Mouse (Mus musculus): ENCODE data around the gene Fam53a. TPM values are rescaled to one million over a fixed set of nuclear protein-coding genes. Genes with fewer than 3 reads are reported as not detected.

The Fam53a gene
- 10 to 100 TPM; 19.9 to 23.5 TPM for polyA plus RNA-seq (2017; shearing (Covaris generic))

DNA sequence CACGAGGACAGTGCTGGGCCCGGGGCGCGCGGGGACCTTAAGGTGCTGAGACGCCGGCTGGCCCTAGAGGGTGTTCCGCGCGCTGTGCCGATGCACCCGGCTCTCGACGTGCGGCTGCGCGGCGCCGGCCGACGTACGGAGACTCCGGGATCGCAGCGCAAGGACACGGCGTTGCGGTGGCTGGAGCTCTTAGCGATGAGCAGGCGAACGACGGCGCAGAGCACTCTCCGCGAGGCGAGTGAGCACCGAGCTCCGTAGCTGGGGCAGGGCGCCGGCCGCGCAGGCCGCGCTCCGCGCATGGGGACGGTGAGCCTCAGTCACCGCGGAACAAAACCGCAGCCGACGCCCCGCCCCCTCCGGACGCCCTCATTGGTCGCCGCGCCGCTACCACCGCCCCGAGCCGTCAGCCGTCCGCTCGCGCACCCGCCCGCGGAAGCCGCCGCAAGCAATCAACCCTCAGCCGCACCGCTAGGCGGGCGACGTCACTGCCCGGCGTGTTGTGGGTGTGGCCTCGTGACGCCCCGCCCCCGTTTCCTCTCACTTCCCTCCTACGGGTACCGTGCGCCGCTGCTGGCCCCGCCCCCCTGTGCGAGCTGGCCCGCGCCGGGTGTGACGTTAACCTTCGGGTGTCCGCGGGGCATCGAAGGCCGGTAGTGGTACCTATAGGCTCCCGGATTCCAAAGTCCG lies at the start of gene Fam53a, which contains the start of gene Gm9903:
Gene Fam53a, minus strand, starts transcription at position 335 of the 687 bp plus-strand sequence.
Gene Gm9903, plus strand, starts transcription at position 625 of the 687 bp plus-strand sequence.
- peak; percentile 89 for ATAC-seq

DNA sequence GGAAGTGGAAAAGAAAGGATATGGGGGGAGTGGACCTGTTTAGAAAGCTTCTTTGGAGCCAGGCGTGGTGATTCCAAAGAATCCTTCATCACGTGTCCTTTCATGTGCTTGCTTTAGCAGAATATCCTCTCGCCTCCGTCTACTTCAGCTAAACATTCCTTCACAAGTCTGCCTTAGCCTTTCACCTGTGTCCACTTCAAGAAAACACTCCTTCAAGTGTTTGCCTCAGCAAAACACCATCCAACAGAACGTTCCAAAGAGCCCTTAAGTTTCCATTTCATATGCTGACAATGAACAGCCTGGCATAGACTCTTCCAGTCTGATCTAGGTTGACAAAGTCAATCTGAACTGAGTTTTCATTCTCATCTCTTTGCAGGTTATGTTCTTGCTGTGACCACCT lies 48.8 kb upstream of the Fam53a start:
- ATAC-seq = no peak

DNA sequence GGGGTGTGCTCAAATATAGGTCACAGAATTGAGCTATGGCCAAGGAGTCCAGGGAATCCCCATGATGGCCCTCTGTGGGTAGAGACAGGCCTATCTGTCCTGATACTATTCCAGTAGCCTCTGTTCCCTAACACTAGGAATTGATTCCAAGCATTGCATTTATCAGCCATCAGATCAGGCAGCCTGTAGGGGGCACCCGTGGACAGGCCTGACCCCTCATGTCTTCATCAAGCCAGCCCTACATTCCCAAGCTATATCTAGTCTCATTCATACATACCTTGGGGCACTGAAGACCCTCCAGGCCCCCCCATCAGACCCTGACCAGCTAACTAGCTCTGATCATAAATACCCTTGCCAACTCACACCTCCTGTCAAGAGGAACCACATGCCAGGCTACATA lies 46.5 kb upstream of the Fam53a start:
- no peak for ATAC-seq

DNA sequence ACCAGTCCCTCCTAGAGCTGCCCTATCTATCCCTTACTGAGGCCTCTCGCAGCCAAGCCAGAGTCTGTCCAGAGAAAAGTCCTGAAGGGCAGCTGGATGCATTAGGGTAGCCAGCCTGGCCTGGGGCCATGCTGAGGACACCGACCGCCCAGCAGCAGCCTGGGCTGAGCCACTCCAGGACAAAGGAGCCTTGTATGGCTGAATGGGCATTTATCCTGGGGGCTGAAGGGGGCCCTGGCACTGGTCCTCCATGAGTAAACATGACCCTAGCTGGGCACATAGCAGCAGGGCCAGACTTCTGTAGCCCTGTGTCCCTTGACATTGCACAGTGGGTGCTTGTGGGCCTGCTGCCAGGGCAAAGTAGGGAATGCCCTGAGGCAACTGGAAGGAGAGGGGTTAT lies 45.0 kb upstream of the Fam53a start:
- no peak for ATAC-seq

DNA sequence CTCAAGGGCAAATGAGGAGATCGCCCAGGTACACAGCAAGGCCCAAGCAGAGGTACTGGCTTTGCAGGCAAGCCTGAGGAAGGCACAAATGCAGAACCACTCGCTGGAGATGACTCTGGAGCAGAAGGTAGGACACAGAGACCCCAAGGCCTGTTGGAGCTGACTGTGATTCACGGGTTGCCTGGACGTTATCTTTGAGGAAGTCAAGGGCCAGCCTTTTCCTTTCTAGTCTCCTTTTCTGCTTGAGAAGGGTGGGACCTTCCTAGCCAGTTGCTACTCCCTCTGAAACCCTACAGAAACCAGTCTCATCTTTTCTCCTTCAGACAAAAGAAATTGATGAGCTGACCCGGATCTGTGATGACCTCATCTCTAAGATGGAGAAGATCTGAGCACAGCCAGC lies 42.2 kb upstream of the Fam53a start:
- no peak for ATAC-seq

DNA sequence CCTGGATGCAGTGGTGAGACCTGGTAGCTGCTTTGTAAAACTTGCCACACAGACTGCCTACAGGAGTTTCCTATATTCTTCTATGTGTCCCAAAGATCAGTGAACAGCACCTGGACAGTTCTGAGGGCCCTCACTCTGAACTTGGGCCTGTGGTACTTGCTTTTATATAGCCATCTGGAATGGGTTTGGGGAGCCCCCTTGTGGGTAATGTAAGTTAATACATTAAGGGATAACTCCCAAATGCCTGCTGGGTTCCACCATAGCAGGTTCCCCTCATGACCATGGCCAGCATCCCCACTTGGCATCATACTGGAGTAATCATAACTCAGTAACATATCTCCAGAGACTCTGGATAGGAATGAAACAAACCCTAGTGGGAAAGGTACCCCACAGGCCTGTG lies 38.8 kb upstream of the Fam53a start:
- peak; percentile 57 for ATAC-seq

DNA sequence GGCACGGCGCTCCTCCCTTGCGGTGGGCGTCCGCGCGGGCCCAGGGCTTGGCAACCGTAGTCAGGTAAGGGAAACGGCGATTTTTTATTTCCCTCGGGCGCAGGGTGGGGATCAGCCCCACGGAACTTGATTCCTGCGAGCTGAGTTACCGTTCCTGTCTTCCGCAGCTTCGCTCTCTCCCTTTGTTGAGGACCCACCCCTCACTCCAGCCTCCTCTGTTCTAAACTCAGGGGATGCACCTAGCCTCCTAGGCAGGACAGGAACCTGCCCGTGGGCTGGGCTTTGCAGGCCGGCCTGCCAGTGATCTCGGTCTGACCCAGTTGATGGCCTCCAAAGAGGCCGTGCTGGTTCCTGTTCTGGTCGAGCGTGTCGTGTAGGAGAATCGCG lies 29.2 kb upstream of the Fam53a start:
- no peak for ATAC-seq

DNA sequence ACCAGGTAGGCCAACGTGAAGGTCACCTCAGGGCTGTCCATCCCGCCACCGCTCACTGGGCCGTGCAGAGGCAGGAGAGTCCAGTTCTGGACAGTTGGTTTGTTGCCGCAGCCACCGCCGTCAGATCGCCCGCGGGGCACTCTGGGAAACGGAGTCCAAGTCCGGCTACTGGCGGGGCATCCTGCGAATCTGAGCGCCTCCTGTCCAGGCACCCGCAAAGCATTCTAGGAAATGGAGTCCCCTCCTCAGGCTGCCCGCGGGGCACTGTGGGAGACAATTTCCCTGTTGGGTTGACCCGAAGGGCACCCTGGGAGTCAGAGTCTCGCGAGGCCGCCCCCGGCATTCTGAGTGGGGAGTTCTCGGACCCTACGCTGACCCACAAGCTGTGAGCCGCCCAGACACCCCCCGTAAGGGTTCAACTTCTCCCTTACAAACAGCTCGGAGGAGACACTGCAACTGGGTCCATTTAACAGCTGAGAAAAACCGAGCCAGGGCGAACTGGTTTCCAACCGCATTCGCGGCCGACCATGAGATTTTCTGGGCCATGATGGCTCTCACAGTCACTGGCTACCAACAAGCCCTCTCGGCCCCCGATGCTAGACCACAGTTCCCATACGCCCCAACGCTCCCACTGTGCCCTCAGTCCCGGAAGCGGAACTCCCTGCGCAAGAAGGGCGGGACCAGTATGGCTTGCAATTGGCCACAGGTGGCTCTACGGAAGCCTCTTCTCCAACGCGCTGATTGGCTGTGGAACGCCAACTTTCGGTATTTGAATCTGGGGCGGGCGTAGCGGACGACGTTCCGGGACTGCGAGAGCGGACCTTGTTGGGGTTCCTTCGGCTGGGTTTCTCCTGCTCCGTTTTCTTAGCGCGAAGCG lies 28.6 kb upstream of the Fam53a start, which contains the start of the genes Tacc3 and Tmem129:
Gene Tacc3, plus strand, starts transcription at position 342 of the 877 bp plus-strand sequence.
Gene Tmem129, minus strand, starts transcription at position 630 of the 877 bp plus-strand sequence.
- peak; percentile 91 for ATAC-seq

DNA sequence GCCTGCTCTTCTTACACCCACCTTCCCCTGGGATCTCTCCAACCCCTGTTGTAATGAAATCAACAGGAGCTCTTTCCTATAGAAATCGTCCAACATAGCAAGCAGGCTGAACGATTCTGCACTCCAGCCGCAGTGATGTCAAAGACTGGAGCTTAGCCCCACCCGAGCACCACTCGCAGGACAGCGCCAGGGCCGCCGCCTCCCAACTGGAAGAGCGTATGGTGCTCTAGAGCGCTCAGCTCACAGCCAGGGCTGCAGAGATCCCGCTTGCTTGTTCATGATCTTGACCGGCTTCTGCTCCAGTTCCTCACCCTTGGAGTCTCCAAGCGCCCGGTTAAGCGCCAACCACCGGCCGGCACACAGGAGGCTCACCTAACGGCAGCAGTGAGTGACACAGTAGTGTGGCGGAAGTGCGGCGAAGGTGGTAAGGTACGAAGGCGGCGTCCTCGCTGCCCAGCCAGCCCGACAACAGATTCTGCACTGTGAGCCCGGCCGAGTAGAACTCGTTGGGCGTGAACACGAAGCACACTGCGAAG lies 27.9 kb upstream of the Fam53a start:
- peak; percentile 51 for ATAC-seq

DNA sequence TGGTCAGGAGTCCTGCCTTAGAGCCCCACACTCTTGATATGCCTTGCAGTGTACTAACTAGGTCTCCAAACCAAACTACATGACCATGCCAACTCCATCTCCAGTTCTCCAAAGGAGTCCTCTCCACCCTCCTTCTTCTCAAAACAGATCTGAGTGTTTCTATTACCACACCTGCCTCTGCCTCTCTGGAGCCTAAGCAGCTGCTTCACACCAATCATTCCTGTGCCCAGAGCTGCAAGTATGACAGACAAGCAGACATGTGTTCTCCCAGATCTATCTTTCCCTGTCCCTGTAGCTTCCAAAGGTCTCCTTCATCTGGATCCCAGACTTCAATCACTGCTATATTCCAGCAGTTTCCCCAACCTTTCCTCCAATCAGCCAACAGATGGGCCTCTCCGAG lies 27.3 kb upstream of the Fam53a start:
- no peak for ATAC-seq

DNA sequence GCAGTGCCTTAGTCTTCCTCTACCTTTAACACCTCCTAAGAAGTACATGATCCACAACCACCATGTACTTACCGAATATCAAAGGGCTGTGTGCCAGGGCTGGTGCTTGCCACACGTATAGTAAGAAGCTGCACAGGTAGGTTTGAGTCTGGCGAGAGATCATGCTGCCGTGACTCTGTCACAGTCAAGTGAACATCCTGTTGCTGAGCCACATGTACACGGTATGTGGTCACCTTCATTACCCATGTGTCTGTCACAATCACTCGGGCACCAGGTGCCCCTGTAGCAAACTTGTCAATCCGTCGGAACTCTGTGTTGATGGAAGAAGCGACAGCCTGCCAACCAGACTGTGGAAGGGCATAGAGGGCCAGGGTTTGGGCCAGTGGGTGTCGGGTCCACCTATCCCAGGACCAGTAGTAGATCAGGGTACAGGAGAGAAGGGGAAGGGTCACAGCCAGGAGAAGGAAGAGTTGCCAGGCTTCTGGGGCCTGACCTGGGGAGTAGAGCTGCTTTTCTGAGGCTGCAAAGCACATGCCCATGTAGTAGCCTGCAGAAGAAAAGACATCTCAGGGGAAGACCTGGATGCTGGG lies 25.9 kb upstream of the Fam53a start:
- ATAC-seq = no peak

DNA sequence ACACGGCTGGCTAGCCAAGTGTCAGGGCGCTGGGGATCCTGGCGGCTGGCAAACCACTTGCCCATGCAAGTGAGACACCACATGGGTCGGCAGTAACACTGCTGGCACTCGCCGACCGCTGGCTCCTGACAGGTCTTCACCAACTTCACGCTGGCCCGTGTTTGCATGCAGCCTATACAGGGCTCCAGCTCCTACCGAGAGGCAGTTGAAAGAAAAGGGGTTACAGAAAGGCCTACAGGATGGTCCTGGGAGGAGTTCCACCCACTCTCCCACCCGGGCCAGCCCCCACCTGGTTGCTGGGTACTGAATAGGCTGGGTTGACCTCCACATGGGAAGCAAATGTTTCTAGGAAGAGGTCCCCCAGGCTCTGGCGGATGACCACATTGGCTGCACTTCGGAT lies 25.0 kb upstream of the Fam53a start:
- no peak for ATAC-seq

DNA sequence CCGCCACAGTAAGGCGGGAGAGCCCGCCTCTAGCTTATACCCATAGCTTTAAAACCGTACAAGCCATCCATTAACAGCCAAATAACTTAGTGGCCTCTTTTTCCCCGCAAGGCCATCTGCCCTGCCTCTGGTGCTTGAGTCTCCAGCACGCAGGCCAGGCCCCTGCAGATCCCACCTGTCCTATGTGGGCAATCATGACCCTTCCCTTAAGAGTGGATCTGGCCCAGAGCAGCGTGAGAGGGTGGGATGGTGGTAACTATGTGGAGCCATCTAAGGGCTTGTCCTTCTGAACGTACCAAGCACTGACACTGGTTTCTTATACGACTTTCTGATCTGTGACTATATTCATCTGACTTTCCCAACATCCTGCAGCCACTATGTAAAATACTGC lies 23.3 kb upstream of the Fam53a start:
- ATAC-seq = no peak

DNA sequence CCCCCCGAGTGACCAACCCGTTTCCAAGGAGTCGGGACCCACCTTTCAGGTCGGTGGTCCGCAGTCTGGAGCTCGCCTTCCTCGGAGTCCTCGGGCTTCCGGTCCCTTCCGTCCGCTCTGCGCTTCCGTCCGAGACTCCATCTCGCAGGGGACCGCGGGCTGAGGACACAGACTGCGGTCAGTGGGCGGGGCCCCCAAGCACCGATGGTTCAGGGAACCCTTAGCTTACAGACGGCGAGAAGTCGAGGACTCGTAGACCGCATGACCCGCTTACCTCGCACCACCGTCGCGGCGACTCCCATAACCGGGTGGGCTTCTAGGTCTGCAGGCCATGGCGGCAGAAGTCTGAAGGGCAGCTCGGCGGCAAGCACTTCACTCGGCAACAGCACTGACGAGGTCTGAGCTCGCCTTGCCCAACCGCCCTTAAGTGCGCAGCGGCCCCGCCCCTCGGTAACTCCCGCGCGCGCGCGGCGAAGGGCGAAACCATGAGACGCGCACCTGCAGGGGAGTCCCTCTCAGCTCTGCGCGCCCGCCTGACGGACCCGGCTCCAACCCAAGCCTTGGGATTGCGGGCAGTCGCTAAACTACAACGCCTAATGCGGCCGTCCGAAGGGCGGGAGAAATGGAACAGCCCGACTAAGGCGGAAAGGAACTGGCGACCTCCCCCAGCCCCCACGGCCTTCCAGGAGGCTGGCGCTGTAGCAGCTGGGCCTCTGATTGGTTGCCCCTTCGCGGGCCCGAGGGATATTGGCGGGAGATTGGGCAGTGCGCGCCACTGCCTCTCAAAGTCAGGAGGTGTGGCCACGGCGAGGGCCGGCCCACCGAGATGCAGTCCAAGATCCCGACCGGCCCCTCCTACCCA lies 22.7 kb upstream of the Fam53a start, which contains the start of gene Slbp:
Gene Slbp, minus strand, starts transcription at position 654 of the 862 bp plus-strand sequence.
- ATAC-seq = peak; percentile 84

DNA sequence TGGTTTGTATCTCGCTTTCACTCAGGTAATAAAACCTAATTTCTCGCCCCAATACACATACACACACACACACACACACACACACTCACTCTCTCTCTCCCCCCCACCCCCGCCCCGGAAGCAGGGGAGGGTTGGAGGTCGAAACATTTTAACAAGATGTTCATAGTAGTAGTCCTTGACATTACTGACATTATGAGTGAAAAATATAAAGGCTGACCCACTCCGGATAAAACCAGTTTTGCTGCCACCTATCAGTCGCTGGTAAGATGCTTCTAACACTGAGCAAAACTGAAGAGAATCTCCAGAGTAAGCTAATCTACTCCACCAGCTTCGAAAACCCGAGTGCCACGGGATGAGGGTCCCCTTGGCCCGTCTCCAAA lies 22.1 kb upstream of the Fam53a start:
- peak; percentile 8 for ATAC-seq

DNA sequence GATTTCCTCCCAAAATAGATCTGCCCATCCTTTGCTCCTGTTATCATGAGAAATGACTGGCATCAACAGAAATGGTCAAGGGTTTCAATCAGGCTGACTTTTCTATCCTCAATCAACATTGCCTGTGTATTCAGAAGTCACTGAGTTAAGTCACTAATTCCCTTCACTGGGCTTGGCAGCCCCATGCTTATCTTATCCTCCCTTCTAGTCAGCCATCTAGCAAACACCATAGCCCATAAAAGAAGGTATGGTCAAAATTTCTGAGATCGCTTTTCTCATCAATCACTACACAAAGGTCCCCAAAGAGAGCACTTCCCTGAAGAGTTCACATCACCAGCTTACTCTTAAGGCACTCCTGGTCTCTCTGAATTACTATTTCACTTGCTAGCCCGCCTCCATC lies 21.6 kb upstream of the Fam53a start:
- no peak for ATAC-seq

DNA sequence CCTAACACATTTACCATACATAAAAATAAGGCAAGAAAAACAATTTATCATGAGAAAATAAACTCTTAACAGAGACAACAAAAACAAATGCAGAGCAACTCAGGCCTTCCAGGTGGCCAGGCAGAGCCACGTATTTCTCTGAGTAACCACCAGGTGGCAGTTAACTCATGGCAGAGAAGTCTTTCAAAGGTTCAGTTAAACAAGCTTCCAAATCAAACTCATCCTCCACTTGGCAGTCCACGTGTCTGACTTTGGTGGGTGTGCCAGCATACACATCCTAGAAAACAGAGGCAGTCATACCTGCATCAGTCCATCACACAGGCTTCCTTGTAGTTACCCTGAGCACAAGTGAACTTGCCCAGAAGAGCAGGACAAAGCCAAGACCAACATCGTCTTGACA lies 11.2 kb upstream of the Fam53a start:
- peak; percentile 88 for ATAC-seq

DNA sequence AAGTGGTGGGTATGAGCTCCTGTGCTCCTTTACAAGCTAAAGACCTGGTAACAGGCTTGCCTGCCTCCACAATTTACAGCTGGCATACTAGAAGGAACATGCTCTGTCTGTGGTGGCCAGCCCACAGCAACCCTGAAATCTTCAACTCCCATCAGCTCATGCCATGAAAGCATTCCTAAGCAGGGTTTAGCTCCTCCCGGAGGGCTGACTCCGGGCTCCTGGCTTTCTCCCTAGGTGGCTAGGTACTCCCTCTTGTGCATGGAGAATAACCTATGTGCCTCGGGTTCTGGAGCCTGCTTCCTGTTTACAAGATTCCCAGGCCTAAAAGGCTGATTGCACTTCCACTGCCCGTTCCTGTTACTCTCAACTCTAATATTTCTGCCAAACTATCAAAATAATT lies 9.4 kb upstream of the Fam53a start:
- ATAC-seq = no peak

DNA sequence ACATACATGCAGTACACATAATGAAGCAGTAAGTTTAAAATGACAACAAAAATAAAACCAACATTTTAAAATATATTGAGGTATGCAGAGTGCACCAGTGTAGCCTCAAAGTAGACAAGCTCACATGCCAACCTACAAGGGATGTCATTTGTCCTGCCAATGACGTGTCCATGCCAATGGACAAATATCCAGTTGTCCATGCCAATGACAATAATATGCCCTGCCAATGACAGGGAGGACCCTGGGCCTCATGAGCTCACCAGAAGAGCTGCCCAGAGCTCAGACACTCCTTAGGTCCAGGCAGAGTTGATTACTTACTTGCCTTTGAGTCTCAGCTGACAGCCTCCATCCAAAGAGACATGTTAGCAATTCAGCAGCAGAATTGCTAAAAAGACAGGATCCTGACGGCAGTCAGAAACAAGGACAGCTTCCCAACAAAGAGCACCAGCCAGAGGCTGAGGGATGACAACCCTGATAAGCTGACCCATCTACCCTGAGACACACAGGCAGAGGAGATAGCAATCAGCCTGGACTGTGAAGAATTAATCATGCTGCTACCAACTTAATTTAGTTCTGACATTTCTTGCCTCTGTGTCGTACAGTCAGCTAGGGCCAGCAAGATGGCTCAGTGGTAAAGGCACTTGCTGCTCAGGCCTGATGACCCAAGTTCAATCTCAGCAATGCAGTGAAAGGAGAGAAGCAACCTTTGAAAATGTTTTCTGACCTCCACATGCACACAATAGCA lies 8.3 kb upstream of the Fam53a start:
- no peak for ATAC-seq

DNA sequence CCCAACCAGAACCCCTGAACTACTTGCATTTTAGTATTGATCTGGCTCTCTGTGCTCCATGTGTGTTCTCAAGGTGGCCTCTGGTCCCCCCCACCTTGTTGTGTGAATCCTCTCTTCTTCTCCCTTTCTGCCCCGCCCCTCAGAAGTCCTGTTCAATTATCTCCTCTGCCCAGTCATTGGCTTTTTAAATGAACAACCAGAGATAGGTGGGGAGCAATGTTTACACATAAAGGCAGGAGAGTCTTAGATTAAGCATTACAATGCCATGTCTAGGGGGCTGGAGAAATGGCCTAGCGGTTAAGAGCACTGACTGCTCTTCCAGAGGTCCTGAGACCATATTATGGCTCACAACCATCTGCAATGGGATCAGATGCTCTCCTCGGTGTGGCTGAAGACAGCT lies 5.9 kb upstream of the Fam53a start:
- no peak for ATAC-seq

DNA sequence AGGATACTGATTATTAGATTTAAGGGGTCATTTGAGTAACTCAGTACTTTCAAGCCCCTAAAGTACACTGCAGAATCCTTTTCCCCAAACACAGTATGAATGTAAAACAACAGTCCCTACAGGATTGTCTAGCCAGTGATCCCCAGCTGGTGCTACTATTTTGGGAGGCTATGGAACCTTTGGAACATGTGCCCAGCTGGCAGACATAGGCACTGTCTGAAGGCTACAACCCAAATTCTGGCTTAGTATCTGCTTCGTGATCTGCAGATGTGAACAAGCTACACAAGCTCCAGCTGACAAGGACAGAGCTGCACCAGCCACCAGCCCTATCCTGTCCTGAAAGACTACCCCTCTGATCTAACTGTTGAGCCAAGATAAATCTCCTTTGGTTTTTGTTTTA lies 3.1 kb upstream of the Fam53a start:
- ATAC-seq = no peak
